Mouse (Mus musculus) lung, postnatal 14 days (tissue): ENCODE data around the gene Smurf1.

ENCODE experiments used
- DNase-seq: peaks from one replicate; pipeline ENCODE4 v3.0.0; 2021

Gene Smurf1

DNA sequence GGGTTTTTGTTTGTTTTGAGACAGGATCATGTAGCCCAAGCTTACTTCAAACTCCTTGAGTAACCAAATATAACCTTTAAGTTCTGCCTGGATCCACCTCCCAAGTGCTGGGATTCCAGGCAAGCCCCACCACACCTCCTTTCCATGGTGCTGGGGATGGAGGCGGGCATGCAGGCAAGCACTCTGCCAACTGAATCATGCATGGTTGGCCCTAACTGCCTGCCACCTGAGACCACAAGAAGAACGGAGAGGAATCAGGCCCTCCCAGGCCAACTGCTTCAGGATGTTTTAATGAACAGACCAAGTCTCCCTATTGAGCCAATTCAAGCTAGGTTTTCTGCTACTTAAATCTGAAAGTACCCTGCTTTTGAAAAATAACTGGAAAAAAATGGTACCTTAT lies 13.1 kb downstream of the Smurf1 start:
- DNase-seq: no peak

GRCm38 (mm10) chr5:144950428-144951051 lies 15.1 kb downstream of the Smurf1 start:
- no peak for DNase-seq

- DNase-seq: no peak
These were observed 15.8 kb downstream of the Smurf1 start for GRCm38 (mm10) chr5:144949856-144950255.

DNA sequence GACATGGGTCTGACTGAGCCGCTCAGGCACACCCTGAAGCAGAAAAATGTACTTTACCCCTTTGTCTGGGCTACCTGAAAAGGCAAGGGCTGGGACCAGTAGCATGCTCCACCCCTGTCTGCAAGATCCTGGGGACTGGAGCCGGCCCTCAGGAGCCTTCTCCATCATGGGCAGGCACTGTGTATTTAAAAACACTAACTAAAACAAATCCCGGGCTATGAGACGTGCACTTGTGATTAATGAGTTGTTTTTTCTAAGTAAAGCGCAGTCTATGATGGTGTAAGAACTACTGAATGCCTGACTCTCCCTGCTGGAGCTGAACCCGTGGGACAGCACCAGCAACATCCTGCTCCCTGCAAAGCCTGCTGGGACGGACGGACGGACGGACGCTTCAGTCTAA lies 17.2 kb downstream of the Smurf1 start:
- no peak for DNase-seq

DNA sequence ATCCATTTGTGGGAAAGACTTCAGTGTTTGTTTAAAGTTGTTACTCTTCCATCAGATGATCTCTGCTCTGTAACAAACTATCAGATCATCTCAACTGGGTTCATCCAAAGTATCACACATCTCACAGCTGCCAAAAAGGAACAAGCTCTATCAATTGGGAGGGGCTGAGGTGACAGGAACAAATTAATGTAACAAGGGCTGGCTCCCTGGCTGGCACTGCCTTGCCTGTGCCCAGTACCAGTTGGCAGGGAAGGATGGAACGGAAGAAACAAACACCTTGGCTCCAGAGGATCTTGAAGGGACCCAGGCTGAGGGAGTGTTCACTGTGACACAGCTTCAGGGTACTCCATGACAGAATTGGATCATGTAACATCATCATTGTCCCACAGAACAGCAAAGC lies 17.6 kb downstream of the Smurf1 start:
- no peak for DNase-seq

- DNase-seq: peak; percentile 62
These were observed 19.6 kb downstream of the Smurf1 start for GRCm38 (mm10) chr5:144946032-144946431.

DNA sequence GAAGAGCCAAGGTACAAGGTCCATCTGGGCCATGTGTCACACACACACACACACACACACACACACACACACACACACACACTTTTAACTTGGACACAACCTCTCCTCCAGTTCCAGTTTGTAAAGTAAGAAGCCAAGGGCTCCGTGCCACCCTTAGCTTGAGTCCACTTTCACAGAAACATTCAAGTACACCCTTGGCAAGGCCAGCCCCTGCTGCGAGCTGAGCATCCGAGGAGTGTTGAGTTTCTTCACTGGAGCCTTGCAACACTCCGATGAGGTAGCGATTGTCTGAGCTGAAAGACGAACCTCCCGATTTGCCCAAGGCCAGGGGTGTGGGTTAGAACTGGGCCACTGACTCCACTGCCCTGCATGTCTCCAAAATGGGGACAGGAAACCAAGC lies 20.7 kb downstream of the Smurf1 start:
- DNase-seq: peak; percentile 43

DNA sequence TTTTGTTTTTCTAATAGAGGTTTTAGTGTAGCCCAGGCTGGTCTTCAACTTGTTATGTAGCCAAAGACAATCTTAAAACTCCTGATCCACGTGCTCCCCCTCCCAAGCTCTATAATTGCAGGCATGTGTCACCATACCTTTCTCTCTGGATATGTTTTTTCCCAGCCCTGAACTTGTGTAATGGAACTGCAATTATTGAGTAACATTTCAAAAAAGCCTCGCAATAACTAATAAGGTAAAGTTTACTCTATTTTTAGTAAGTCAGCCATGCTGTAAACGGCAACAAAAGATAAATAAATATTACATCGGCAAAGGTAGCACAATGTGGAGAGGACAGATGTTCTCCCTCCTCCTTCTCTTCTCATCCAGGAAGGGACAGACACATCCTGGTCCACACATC lies 21.3 kb downstream of the Smurf1 start:
- no peak for DNase-seq

- no peak for DNase-seq
These were observed 22.3 kb downstream of the Smurf1 start for GRCm38 (mm10) chr5:144943346-144943745.

GRCm38 (mm10) chr5:144942431-144942830 lies 23.2 kb downstream of the Smurf1 start:
- no peak for DNase-seq

DNA sequence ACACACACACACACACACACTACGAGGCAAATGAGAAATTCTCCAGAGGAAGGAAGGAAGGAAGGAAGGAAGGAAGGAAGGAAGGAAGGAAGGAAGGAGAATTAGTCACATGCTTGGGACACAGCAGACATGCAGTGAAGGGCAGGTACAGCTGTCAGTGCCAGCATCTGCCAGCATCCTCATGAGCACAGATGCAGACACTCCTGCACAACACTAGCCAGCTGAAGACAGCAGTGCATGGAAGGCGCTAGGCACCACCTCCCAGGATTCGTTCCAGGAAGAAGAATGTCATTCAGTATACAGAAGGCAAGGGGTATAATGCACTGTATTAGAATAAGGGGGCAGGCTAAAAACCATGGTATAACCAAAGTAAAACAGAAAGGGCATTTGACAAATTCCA lies 24.7 kb downstream of the Smurf1 start:
- no peak for DNase-seq

- no peak for DNase-seq
These were observed 28.3 kb downstream of the Smurf1 start for GRCm38 (mm10) chr5:144937304-144937703.

GRCm38 (mm10) chr5:144933486-144933885 lies 32.2 kb downstream of the Smurf1 start:
- DNase-seq: no peak

DNA sequence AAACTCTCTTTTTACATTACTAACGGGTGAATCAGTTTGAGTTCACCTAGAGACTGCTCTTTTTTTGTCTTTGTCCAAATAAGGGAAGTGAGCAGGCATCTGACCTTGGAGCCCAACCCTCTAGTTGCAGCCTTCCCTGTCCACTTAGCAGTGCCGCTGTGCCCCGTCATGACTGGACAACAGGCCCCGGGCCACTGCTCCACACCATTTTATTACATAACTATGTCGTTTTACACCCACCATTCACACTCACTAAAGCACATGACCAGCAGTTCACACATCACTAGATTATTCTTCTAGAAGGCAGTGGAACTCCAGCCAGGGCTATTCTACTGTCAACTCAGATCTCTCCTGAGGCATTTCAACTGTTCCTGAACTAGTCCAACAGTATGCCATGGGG lies 33.8 kb downstream of the Smurf1 start:
- DNase-seq: no peak

DNA sequence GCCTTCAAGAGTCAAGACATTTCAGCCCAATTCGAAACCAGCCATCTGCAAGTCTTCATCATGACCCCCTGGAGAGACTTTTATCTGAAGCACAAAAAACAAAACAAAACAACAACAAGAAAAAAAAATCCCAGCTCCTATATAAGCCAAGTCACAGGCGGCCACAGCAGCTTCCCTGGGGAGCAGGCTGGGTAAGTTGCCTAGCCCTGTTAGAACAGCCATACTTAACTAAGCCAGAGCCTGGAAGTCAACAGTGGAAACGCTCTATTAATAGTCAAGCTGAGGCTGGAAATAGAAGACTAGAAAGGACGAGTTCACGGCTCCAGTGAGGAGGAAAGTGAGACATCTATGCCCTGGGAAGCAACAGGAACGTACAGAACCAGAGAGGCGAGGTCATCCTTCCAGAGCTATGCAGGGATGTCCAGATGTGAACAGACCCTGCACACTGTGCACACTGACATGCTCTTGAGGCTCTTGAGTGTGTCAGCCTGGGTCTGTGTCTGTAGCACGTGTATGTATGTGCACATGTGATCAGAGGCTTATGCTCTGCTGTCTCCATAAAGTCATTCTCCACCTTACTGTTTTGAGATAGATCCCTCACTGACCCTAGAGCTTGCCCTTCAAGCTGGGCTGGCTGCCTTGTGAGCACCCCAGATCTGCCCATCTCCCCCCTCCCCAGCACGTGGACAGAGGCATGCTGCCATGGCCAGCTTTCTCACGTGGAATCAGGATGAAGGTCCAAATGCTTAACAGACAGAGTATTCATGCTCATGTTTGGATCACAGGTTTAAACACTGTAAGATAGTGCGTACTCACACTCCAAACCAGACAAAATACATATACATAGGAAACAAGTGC lies 36.6 kb downstream of the Smurf1 start:
- DNase-seq: no peak

GRCm38 (mm10) chr5:144926275-144926674 lies 39.4 kb downstream of the Smurf1 start:
- no peak for DNase-seq

DNA sequence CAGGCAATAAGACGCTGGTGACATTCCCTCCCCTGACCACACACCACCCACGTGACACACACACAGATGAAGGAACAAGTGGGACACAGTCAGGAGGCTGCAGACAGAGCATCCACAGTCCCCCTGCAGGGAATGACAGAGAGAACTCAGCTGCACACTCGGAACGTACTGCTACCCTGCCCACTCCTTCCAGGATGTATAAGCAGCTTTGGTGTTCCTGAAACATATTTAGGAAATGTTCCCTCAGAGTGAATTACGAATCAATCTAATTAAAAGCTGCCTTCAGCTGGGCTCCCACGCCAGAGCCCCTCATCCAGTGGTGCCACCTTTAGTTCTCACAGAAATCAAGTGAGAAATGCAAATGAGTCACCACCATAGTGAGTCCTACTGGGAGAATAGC lies 42.3 kb downstream of the Smurf1 start:
- no peak for DNase-seq

- no peak for DNase-seq
These were observed 45.9 kb downstream of the Smurf1 start for GRCm38 (mm10) chr5:144919790-144920189.

- no peak for DNase-seq
These were observed 46.5 kb downstream of the Smurf1 start for GRCm38 (mm10) chr5:144919194-144919593.

DNA sequence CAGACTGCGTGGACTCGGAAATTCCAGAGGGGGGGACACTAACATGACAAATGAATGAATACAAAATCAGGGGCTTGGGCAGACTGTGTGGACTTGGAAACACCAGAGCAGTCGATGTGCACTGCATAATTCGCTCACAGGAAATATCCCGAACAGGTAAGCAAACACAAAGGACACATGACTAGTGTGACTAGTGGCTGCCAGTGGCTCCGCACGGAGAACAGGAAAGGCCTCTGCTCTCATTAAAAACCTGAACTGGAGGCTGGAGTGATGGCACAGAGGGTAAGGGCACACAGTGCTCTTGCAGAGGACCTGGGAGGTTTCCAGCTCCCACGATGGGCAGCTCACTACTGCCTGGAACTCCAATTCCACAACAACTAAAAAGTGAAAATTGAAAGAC lies 47.4 kb downstream of the Smurf1 start:
- DNase-seq: no peak

GRCm38 (mm10) chr5:144917172-144917571 lies 48.5 kb downstream of the Smurf1 start:
- DNase-seq: no peak

GRCm38 (mm10) chr5:144915828-144916227 lies 49.8 kb downstream of the Smurf1 start:
- no peak for DNase-seq

DNA sequence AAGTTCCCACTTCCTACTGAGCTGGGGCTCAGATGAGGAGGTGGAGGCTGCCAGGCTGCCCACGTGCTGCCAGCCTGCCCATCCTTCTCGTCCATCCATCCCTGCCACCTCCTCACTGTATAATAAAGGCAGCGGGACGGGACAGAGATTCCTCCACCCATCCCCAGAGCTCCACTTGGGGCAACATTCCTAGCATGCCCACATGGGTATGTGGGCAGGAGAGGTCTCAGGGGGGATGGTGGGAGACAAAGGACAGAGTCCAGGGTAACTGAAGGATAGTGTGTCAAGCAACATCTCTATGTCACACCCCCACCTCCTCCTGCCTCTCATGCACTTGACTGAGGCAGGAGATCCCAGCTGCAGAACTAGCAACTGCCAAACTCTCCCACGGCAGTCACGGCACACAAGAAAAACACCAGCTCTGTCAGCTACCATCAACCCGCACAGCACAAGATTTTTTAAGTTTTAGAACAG lies 51.2 kb downstream of the Smurf1 start:
- no peak for DNase-seq

DNA sequence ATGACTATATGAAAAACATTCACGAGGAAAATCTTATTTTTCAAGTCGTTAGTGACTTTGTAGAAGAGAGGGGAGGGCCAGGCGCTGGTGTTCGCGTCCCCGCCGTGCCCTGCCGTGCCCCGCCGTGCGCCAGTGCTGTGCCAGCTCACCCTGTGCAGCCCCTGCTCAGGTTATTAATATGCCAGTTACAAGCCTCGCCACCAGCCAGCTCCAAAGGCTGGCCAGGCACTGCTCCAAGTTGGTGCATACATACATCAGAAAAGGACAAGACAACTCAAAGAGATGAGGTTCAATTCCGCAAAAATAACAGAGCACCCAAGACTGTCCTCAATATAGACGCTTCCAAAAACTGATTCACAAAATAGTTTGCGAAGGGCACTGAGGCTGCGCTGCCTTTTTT lies 51.7 kb downstream of the Smurf1 start:
- no peak for DNase-seq
